Mouse (Mus musculus) kidney, embryonic 15.5 days (tissue): ENCODE measurements around the gene Fam241a. TPM values are rescaled to one million over a fixed set of nuclear protein-coding genes. Genes with fewer than 3 reads are reported as not detected.
A peak's percentile ranks its signal among the peaks of the same experiment; 100 is the strongest.

Experiments
- ATAC-seq: fragments of 200-750 bp; cut with Nextera tagmentation; replicated peaks from 2 replicates; pipeline ENCODE4 v1.8.0; 2017; ENCODE audit warnings: moderate TSS enrichment; ENCODE audit not compliant: low FRiP score
- H3K27ac ChIP-seq: fragments of 300-500 bp; sonication (generic); 2 replicates; pipeline ENCODE4 v1.5.1; 2015; ENCODE audit warnings: mild to moderate bottlenecking, inconsistent platforms
- H3K27me3 ChIP-seq: fragments of 300-500 bp; sonication (generic); 2 replicates; pipeline ENCODE4 v1.6.1; 2015; ENCODE audit warnings: inconsistent platforms
- H3K36me3 ChIP-seq: fragments of 300-500 bp; sonication (generic); 2 replicates; pipeline ENCODE4 v1.6.1; 2015; ENCODE audit warnings: inconsistent platforms
- H3K4me1 ChIP-seq: fragments of 300-500 bp; sonication (generic); 2 replicates; pipeline ENCODE4 v1.6.1; 2015; ENCODE audit warnings: inconsistent platforms
- H3K4me2 ChIP-seq: fragments of 300-500 bp; sonication (generic); 2 replicates; pipeline ENCODE4 v1.6.1; 2015; ENCODE audit warnings: moderate library complexity, mild to moderate bottlenecking, inconsistent platforms
- H3K4me3 ChIP-seq: fragments of 300-500 bp; sonication (generic); replicated peaks from 2 replicates; pipeline ENCODE4 v1.5.1; 2015; ENCODE audit warnings: mild to moderate bottlenecking, inconsistent platforms
- H3K9ac ChIP-seq: fragments of 300-500 bp; sonication (generic); 2 replicates; pipeline ENCODE4 v1.6.1; 2015; ENCODE audit warnings: mild to moderate bottlenecking, inconsistent platforms
- H3K9me3 ChIP-seq: fragments of 300-500 bp; sonication (generic); replicated peaks from 2 replicates; pipeline ENCODE4 v1.6.1; 2016; ENCODE audit warnings: inconsistent platforms
- WGBS: fragments of 180-500 bp; shearing (Covaris S2); methylation state at CpG from one replicate; pipeline ENCODE4 v1.1.7; 2015; ENCODE audit warnings: mixed read lengths; 5-methylcytosine and 5-hydroxymethylcytosine counted together
- polyA plus RNA-seq: library from polyadenylated mRNA; unstranded; fragments of >200 nt; fragmentation: Nextera tagmentation; extraction: Ambion mirVana; gene quantifications from 2 replicates; pipeline ENCODE4 v1.2.1, GENCODE M21; 2015

Fam241a gene
- polyA plus RNA-seq, 1 experiment from 2014 or later: 6.6 TPM

DNA sequence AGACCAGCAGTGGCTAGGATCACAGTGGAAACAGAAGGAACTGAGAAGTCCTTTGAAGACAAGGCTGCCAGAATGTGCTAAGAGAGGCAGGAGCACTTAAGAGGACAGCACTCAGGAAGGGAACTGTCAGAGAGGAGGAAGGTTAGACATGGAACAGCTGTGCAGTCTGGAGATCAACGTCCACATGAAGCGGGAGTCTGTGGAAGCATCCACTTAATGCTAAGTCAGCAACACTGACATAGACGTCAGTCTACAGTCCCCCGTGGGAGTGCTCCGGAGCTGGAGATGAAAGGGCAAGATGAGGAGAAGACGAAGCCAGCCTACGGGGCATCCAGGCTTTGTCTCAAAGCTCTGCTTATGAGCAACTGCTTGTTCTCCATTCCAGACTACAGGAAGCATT lies 69.0 kb downstream of the Fam241a start:
- peaks cover 7% of the 10 kb centered on the region for H3K36me3 ChIP-seq
- no peak overlapping the region for H3K4me2 ChIP-seq
- WGBS: 28% methylated on average over 7 of the region's 7 CpGs
- H3K27ac ChIP-seq: peak overlapping the region; percentile 63
- peaks cover 12% of the 10 kb centered on the region for H3K4me1 ChIP-seq
- peak; percentile 90 for ATAC-seq
- H3K9ac ChIP-seq: no peak overlapping the region
- H3K27me3 ChIP-seq: no peaks in the 10 kb centered on the region
- no peaks in the 10 kb centered on the region for H3K9me3 ChIP-seq
- no peak overlapping the region for H3K4me3 ChIP-seq

DNA sequence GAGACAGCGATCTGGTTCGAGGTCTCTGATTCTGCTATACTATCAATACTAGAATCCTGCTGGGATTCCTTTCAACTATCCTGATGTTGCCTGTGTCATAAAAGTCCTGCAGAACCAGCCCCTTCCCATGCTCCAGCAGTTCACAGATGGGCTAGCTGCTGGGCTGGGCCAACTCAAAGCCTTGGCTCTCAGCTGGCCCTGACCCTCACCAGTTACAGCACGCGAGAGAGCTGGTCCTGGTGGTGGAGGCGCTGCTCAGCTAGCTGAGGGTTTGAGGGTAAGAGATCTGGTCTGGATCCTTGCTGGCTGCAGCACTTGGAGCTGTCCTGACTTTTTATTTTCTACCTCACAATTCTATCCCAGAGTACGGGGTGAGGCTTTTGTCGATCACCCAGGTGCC lies 69.6 kb downstream of the Fam241a start:
- Histone ChIP-seq H3K4me1 (peaks cover 12% of the 10 kb centered on the region), H3K4me3 (no peak overlapping the region), H3K4me2 (no peak overlapping the region), H3K27ac (peak overlapping the region; percentile 63), H3K9me3 (no peaks in the 10 kb centered on the region), H3K36me3 (peaks cover 12% of the 10 kb centered on the region), H3K27me3 (no peaks in the 10 kb centered on the region), H3K9ac (no peak overlapping the region)
- ATAC-seq: peak; percentile 30; the same call in 1 of the 2 replicates
- WGBS: 65% methylated on average over 7 of the region's 7 CpGs

DNA sequence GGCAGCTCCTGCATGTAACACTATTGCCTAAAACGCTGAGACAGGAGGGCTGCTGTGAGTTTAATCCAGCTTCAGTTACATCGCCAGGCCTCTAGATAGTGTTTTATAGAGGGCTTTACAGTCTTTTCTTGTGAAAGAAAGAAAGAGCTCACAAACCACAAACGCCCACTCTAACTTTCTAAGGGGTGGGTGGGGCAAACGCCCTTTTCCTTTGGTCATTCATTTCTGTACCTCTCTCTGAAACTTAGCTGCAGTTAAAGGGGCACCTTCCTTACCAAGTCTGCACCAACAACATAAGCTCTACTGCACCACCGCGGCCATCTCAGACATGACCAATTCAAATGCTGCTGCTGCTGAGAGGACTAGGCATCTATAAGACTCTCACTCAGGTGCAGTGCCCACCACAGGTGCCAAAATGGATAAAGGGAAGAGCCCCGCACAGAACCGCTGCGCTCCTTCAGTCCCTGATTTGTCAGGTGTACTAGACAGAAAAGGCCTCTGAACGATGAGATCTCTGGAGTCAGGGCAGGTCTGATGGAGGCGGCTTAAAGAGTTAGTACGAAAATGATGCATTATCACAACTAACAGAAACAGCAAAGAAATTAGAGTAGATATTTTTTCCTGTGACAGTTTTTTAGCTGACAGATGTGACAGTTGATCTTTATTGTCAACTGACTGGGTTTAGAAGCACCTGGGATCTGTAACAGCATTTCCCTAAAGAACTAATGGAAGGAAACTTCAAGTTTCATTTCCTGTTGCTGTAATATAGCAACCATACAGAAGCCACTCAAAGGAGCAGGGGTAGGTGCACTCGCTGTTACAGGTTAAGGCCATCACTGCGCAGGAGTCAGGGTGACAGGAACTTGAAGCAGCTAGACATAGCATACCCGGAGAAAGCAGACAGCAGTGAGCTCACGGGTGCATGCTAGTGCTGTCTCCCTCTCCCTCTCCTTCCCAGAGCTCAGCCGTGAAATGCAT lies 71.9 kb downstream of the Fam241a start:
- Histone ChIP-seq H3K4me3 (no peak overlapping the region), H3K27me3 (no peaks in the 10 kb centered on the region), H3K27ac (no peak overlapping the region), H3K9me3 (no peaks in the 10 kb centered on the region), H3K9ac (no peak overlapping the region), H3K4me2 (no peak overlapping the region), H3K36me3 (peaks cover 25% of the 10 kb centered on the region), H3K4me1 (peaks cover 12% of the 10 kb centered on the region)
- no peak for ATAC-seq
- 75% methylated on average over 17 of the region's 17 CpGs for WGBS

DNA sequence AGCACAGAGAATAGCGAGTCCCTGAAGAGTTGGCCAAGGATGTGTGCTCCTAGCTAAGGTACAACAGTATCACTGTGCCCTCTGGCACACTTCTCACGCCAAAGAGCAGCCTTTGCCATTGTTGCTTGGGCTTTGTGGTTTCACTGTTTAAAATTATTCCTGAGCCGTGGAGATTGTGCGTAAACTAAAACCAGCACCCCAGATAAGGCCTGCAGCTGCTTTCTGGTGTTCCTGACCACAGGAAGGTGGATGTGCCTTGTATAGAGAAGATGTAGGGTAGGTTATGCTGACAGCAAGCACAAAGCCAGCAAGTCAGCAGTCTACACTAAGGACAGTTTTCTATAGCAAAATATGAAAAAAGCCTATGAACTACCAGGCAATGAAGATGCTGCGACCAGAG lies 74.9 kb downstream of the Fam241a start:
- Histone ChIP-seq H3K27ac (no peak overlapping the region), H3K9ac (no peak overlapping the region), H3K9me3 (no peaks in the 10 kb centered on the region), H3K4me2 (no peak overlapping the region), H3K27me3 (no peaks in the 10 kb centered on the region), H3K36me3 (peaks cover 34% of the 10 kb centered on the region), H3K4me1 (peaks cover 9% of the 10 kb centered on the region; the same call in 1 of the 2 replicates), H3K4me3 (no peak overlapping the region)
- WGBS: 86% methylated on average over 5 of the region's 5 CpGs
- no peak for ATAC-seq

DNA sequence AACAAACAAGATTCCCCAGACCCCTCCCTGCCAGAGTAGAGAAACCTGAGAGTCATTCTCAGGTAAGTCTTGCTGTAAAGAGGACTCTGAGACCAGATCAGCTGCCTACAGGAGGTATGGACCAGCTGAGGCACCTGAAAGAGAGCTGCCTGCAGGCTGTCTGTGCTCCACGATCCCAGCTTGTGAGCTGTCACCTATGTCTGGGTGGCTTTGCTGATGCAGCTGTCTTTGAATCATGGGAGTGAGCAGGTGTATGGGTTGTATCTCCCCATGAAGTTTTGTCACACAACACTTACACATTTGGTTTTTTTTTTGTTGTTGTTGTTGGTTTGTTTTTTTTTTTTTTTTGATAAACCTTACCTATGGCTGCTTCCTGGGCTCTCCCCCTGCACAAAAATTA lies 75.7 kb downstream of the Fam241a start:
- Histone ChIP-seq H3K4me2 (no peak overlapping the region), H3K4me1 (peaks cover 9% of the 10 kb centered on the region; the same call in 1 of the 2 replicates)

More for the DNA sequence above, 75.7 kb downstream of the Fam241a start:
- 77% methylated on average over 1 of the region's 1 CpGs for WGBS
- H3K27ac ChIP-seq: no peak overlapping the region
- no peak overlapping the region for H3K4me3 ChIP-seq
- no peak overlapping the region for H3K9ac ChIP-seq
- H3K36me3 ChIP-seq: peaks cover 35% of the 10 kb centered on the region
- H3K27me3 ChIP-seq: no peaks in the 10 kb centered on the region
- no peaks in the 10 kb centered on the region for H3K9me3 ChIP-seq
- ATAC-seq: no peak

Other genes with a start within 250 kb of the Fam241a start
- gene Alpk1, start 115.8 kb downstream of the Fam241a start, polyA plus RNA-seq: 1.2 and 2.4 TPM in 2 replicates
- gene Tifa, start 106.5 kb downstream of the Fam241a start, polyA plus RNA-seq: 3.8 and 5.2 TPM in 2 replicates
- 56.4 and 56.7 TPM in 2 replicates for gene Ap1ar, start 58.8 kb downstream of the Fam241a start, polyA plus RNA-seq